Mouse (Mus musculus) heart, postnatal 10 days (tissue): ENCODE data around the gene Spag9. TPM values are rescaled to one million over a fixed set of nuclear protein-coding genes. Genes with fewer than 3 reads are reported as not detected.

Source experiments
- DNase-seq, 2 experiments: peaks; one replicate each; pipeline ENCODE4 v3.0.0; 2021
- intact Hi-C: fragments of 180-260 bp; cut with DNase I; formaldehyde crosslinking; loops from one replicate; pipeline ENCODE4 v1.15.1; 2025
- total RNA-seq, 2 experiments: library from RNA; stranded (reverse); gene quantifications; 2 replicates each; pipeline ENCODE4 v1.2.3; 2021

Spag9 gene
- total RNA-seq, 2 experiments from 2014 or later, result 165 TPM

DNA sequence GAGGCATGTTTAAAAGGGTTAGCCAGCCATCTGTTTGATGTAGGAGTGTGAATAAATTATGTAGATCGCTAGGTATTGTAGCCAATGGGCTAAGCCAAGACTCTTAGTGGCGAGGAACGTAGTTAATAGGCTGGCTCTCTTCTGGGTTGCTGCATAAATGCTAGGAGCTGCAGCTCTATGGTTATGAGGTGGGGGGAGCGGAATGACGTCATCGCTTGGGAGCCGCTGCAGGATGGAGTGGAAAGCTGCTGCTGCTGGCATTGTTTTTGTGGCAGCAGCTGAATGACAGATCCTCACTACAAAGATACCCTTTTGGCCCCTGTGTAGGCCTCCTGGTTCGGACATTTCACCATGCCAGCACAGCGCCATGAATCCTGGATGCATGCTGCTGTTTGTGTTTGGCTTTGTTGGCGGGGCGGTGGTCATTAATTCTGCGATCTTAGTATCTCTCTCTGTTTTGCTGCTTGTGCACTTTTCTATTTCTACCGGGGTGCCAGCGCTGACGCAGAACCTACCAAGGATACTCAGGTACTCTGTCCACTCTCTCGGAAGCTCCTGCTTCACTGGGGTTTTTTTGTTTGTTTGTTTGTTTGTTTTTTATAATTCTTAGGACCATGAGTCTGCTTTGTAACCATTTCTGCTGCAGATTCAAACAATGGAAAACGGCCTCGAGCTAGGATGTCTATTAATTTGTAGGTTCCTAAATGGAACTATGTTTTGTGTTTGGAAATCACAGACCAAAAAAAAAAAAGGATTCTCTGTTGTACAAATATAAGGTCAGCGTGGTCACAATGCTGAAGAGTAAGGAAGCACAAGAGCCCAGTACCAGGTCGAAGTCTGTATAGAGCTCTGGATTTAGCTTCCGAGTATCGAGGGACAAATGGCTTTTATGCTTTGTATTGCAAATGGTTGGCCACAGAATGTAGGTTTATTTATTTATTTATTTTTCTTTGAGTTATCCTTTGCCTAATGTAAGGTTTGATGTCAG, 48.4 kb downstream of the Spag9 start:
- peak; percentile 83 to 84 for DNase-seq
- intact Hi-C loops, result no loop called here

DNA sequence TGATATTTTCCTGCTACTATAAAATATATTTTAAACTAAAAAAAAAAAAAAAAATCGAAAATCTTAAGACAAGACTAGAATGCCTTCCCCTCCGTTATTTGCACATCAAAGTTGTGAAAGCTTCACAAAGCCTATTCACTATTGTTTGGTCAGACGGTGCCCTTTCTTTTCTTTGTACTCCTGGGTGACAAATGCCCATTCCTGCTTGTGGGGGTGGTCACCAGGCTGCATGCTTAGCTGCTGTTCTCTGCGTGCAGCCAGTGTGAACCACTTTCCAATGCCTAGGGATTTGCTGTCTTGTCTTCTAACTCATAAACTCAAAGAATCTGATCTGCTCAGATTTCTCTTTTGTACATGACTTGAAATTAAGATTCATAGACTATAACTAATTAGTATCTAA, 49.1 kb downstream of the Spag9 start:
- intact Hi-C loops, result loop anchor here (5.0 kb wide), 1 partner anchor 42 kb away; no protein-coding TSS in a partner anchor
- no peak for DNase-seq

DNA sequence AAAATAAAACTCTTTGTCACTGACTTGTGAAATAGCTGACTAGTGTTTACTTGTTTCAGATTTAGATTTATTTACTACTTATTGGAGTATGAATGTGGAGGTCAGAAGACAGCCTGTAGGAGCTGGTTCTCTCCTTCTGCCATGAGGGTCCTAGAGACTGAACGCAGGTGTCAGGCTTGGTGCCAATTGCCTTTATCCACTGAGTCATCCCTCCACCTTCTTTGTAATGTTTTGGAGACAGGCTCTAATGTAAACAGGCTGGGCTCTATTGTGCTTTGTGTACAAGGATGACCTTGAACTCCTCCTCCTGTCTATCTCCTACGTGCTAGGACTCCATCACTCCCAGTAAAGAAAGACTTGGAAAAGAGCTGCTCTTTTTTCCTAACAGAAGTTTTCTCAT, 51.4 kb downstream of the Spag9 start:
- DNase-seq, result no peak
- intact Hi-C loops, result loop anchor here (2.0 to 5.0 kb wide), 2 partner anchors 40 to 50 kb away; partner anchors contain the start of gene Spag9

DNA sequence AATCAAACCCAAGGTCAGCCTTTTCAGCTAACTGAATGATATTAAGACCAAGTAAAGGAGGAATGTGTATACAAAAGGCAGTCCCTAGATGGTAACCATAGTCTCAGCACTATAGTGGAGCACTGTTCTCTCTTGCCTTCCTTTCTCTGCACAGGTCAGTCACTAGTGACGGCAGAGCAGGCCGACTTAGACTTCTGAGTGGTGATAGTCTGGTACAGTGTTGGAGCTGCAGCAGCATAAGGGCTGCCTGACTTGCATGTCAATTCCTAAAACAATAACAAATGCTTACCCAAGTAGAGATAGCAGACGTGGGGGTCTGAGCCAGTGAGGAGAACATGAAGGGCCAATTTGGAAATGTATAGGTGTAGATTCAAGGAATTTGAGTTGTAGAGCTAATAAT, 58.3 kb downstream of the Spag9 start:
- intact Hi-C loops, result no loop called here

DNA sequence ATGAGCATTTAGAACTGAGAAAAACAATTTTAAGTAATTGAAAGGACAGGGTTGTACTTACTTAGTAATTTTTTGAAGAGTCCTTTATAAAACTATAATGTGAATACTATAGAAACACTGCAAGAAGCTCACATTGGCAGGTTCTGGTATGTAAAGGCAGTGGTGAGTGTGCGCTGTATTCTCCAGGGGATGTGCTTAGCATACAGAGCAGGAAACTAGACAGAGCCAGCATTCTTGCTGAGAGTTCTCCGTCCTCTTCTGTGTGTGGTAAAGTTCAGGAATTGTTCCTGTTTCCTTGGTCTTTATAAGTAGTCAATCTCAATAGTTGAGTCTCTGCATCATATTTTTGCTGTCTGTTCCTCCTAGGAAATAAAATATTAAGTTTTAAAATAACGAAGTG, 59.0 kb downstream of the Spag9 start:
- intact Hi-C loops, result no loop called here
- no peak for DNase-seq

More for the DNA sequence above, 58.3 kb downstream of the Spag9 start:
- DNase-seq, result no peak

DNA sequence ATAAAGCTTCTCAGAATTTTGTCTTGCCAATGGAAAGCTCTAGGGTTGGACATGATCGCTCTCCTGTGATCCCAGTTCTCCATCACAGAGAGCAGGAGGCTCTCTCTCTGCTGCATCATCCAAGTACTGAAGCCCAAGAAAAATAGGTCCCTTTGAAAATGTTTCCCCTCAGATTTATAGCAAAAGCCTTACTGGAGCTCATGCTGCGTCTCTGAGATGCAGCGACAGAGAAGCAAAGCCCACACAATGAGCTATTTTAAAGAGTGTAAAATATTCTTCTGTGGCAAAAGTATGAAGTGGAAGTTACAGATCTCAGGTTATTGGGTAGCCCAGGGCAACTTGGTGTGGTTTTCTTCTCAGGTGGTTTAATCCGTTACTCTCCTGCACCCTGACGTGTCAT, 68.0 kb downstream of the Spag9 start:
- intact Hi-C loops, result no loop called here
- no peak for DNase-seq

DNA sequence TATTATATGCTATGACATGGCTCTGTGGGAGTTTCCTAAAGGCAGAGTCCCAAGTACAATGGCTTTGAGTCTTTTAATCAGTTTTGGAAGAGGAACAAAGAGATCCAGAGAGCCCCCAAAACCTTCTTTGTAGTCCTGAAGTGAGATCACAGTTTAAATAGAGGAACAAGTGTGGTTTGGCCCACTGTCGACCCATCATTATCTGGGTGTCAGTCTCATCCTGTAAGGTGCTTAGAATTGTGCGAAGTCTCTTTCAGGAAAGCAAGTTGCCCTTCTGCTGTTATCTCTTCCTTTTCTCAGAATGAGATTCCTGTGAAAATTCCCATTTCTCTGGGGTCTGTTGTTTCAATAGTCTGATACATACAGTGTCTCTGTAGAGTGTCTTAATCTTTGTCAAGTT, 74.6 kb downstream of the Spag9 start:
- no peak for DNase-seq
- intact Hi-C loops, result loop anchor here (5.0 kb wide), 2 partner anchors 33 to 103 kb away; partner anchors contain the start of genes Gm20390 and Nme1

DNA sequence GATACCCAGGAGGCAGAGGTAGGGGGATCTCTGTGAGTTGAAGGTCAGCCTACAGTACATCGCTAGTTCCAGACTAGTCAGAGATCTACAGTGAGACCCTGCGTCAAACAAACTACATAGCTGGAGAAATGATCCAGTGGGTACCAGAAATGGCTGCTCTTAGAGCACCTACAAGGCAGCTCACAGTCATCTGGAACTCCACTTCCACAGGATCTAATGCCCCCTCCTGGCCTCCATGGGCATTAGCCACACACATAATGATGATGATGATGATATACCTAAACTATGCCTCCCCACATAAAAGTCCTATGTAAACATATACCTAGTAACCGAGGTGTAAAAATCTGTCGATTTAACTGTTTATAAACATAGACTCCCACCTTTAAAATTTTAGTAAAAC, 77.4 kb downstream of the Spag9 start:
- intact Hi-C loops, result loop anchor here (5.0 kb wide), 2 partner anchors 36 to 106 kb away; partner anchors contain the start of genes Gm20390 and Nme1
- DNase-seq, result peak; percentile 28 to 29

DNA sequence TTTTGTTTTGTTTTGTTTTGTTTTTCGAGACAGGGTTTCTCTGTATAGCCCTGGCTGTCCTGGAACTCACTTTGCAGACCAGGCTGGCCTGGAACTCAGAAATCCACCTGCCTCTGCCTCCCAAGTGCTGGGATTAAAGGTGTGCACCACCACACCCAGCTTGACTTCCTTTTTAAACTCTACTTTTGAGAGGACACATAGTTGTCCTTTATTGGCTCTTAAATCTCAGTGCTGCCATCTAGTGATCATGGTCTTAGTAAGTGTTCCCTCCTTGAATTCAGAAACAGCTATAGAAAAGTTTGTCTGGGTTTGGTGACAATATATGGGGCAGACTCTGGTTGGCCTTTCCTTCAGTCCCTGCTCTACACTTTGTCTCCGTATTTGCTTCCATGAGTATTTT, 91.1 kb downstream of the Spag9 start:
- peak; percentile 49 to 69 for DNase-seq

DNA sequence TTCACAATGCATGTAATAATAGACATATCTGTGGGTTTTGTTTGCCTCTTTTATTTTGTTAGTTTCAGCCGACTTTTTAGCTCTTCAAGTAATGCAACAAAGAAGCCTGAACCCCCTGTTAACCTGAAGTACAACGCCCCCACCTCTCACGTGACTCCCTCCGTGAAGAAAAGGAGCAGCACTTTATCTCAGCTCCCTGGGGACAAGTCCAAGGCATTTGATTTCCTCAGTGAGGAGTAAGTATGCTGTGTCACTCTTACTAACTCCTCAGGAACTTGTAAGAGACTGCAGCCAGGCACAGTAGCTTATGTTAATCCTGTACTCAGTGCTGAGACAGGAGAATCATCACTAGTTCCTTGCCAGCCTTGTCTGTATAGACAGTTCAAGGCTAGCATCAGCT, 94.6 kb downstream of the Spag9 start:
- intact Hi-C loops, result no loop called here
- DNase-seq, result no peak

More for the DNA sequence above, 91.1 kb downstream of the Spag9 start:
- intact Hi-C loops, result loop anchor here (1.0 to 5.0 kb wide), 2 partner anchors 40 to 119 kb away; partner anchors contain the start of genes Gm20390 and Nme1

DNA sequence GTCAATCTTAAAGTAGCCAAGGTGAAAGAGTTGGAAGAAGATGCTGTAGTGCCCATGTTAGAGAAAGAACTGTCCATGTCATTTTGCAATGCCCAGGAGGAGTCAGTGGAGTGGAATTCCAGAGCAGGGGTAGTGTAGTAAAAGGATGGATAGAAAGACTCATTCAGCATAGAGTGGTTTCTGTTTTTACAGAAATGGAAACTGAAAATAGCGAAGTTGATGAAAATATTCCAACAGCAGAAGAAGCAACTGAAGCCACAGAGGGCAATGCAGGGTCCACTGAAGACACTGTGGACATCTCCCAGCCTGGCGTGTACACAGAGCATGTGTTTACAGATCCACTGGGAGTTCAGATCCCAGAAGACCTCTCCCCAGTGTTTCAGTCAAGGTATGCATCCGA, 101.6 kb downstream of the Spag9 start:
- DNase-seq, result no peak
- intact Hi-C loops, result loop anchor here (2.0 kb wide), 1 partner anchor 15 kb away; no protein-coding TSS in a partner anchor

DNA sequence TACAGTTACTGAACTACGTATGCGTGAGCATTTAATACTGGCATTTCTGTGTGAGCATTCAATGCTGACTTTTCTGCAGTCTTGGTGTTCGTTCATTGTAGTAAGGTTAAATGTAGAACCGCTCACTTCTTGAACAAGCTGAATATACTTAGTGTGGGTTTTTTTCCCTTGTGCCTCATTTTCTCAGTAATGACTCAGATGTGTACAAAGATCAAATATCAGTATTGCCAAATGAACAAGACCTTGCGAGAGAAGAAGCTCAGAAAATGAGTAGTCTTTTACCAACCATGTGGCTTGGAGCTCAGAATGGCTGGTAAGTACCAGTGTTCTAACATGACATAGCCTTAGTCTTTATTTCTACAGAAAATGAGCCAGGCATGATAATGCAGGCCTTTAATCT, 102.9 kb downstream of the Spag9 start:
- DNase-seq, result no peak
- intact Hi-C loops, result no loop called here

DNA sequence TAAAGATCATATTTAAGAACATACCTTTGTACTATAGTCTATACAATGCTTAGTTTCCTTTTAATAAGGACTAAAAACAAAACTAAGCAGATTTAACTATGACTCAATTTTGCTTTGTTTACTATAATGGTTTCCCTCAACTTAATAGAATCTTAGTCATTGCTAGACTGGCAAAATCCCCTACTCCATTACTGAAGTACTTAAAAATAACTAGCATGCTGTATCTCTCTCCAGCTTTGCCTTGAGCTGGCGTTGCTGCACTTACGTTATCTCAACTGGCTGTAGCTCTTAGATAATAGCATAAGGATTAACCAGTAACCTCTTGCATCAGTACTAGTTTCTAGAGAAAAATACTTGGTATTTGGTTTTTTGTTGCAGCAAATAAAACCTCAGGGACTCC, 117.9 kb downstream of the Spag9 start:
- intact Hi-C loops, result no loop called here
- DNase-seq, result no peak

DNA sequence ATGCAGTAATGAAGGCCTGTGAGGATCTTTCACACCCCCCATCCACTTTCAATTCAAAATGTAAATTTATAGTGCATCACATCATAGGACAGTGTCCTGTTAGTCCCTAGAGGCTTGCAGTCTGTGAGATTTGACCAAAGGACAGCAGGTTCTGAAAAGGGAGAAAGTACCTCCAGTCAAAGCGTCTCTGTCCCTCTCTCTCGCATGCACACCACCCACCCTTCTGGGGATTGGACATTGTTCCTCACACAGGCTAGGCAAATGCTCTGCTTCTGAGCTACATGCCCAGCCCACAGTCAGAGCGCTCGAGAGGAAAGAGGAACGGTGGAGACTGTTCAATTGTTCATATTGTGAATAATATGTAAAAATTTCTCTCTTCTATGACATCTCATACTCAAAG, 119.5 kb downstream of the Spag9 start:
- intact Hi-C loops, result no loop called here
- DNase-seq, result no peak

DNA sequence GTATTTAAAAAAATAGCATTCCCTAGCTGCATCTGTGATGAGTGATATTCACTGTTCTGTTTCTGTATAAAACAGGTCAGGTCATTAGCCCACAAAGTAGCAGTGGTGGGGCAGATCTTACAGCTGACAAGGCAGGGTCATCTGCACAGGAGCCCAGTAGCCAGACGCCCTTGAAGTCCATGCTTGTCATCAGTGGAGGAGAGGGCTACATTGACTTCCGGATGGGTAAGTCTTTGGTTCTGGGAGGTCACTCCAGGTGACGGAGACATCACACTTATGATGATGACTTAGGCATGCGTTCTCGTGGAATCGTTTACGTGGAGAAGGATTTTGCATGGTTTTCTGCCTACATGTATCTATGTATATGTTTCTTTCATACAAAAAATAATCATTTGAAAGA, 120.8 kb downstream of the Spag9 start:
- intact Hi-C loops, result no loop called here
- DNase-seq, result no peak

DNA sequence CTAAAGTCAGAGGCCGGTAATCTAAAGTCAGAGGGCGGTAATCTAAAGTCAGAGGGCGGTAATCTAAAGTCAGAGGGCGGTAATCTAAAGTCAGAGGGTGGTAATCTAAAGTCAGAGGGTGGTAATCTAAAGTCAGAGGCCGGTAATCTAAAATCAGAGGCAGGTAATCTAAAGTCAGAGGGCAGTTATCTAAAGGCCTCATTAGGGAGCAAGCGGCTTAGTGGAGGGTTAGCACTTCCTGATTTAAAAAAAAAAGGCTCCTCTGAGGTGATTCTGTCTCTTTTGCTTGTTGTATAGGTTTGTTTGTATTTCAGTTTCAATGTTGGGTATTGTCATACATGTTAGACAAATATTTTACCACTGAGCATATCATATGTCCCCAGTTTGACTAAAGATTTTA, 121.9 kb downstream of the Spag9 start:
- intact Hi-C loops, result no loop called here
- DNase-seq, result no peak

DNA sequence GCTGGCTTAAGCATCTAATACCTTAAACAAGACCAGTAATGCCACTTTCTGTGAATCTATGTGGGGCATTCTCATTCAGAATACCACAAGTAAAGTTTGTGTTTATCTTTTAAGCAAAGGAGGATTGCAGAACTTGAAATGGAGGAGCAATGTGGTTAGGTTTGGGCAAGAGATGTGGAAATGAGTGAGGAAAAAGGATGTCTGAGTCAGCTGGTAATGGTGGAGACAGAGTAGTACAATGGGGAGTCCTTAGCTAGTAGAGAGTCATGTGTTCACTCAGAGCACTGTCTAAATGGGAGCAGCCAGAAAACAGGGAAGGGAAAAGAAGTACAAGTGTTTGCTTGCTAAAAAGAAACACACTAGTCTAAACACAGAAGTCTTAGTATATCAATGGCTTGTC, 122.7 kb downstream of the Spag9 start:
- no peak for DNase-seq
- intact Hi-C loops, result no loop called here

DNA sequence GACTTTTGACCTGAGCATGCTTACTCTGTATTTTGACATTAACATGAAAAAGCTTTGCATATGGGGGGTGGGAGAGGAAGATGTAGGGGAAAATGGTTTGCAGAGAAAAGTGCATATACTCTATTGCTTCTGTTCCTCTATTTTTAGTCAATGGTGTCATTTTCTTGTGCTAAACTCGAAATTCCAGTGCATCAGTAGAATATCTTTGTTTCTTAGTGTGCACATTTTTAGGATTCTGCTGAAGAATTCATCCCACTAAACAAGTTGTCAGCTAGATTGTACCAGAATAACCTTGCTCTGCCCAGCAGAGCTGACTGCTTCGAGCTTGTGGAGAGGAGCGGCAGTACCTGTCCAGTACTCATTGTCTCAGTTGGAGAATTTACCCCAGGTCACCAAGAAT, 124.8 kb downstream of the Spag9 start:
- no peak for DNase-seq
- intact Hi-C loops, result loop anchor here (10.0 kb wide), 1 partner anchor 284 kb away; no protein-coding TSS in a partner anchor

DNA sequence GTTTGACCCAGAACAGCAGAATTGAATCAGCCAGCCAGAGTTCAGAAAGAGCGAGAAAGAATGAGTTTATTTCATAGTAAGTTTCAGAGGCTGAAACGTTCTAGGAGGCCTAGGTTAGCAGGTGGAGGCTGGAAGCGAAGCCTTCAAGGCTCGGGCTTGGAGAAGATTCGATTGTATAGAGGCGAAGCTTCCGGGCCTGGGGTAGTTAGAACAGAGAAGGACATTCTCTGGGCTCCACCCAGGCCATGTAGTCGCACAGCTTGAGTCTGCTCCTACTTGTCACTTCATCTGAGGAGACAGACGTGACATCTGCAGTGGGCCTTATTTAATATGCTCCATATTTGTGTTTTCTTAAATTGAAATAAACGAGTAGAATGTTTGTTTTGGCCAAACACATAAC, 125.6 kb downstream of the Spag9 start:
- intact Hi-C loops, result loop anchor here (10.0 kb wide), 1 partner anchor 283 kb away; no protein-coding TSS in a partner anchor
- no peak for DNase-seq

DNA sequence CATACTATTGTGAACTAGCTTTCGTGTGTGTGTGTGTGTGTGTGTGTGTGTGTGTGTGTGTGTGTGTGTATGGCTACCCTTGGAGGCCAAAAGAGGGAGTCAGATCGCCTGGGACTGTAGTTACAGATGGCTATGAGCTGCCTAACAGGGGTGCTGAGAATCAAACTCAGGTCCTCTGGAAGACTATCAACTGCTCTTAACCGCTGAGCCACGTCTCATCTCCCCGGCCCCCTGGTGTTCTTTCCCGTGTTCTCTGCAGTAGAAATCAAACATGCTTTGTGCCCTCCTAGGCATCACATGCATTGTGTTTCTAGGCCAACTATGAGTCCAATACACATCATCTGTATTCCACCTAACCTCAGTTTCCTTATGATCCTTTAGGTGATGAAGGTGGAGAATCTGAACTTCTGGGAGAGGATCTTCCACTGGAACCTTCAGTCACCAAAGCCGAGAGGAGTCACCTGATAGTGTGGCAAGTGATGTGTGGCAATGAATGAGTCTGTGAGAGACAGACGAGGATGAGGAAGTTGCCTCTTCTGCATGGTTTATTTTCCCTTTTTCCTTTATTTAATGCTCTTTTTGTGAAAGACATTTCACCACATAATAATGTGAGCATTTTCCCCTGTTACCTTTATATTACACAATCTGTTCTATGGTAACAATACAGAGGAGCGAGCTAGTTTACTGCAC, 126.6 kb downstream of the Spag9 start:
- no peak for DNase-seq
- intact Hi-C loops, result loop anchor here (10.0 kb wide), 1 partner anchor 282 kb away; no protein-coding TSS in a partner anchor

DNA sequence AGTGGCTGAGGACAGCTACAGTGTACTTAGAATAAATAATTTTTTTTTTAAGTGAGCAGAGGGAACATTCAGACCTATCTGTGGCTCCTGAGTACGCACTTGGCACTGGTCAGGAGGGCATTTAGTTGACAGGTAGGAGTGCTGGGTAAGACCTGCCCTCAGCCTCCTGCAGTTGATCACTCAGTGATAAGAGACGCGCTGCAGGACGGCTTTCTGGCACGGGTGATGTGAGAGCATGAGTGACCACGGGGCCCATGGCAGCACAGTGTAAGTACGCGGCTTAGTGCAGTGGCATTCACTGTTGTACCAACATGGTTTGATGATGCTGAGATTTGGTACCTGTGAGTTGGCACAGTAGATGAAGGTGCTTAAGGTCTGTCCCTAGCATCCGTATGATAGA, 130.8 kb downstream of the Spag9 start:
- intact Hi-C loops, result loop anchor here (10.0 kb wide), 1 partner anchor 278 kb away; no protein-coding TSS in a partner anchor
- no peak for DNase-seq
